Comparison of ENCODE assay signal across 28 mouse cellular contexts in genomic region chr14:34087856-34088398, GRCm38 (mm10). TPM values are rescaled to one million over a fixed set of nuclear protein-coding genes. Genes with fewer than 3 reads are reported as not detected.
A peak's percentile ranks its signal among the peaks of the same experiment; 100 is the strongest.
DNase-seq lines count a peak whose midpoint lies in the region; ATAC-seq and TF ChIP-seq lines count a peak whose summit lies in the region.
"Had no signal": no experiment of that assay in that cellular context is flagged by ENCODE, and none has a peak within 500 bp of the region (broad histone marks: within the 10 kb centered on the region; RNA-seq: fewer than 3 reads in every experiment).

No protein-coding gene starts in this region.

- H3K36me3 ChIP-seq in lung, postnatal 0 days (ENCODE audit: insufficient read depth, low read length) = no peaks in the 10 kb centered on the region
- H3K36me3 ChIP-seq in stomach, embryonic 15.5 days = no peaks in the 10 kb centered on the region
- no peaks in the 10 kb centered on the region for H3K36me3 ChIP-seq in forebrain, embryonic 10.5 days (replicated peaks)
- H3K36me3 ChIP-seq: forebrain, embryonic 15.5 days; intestine, embryonic 15.5 days; limb, embryonic 13.5 days; liver, embryonic 13.5 days; lung, embryonic 15.5 days; midbrain, embryonic 12.5 days had no signal

- POLR2A ChIA-PET in Patski (lab: Charles Lee) = no interaction called here

- 59% methylated on average over 2 of the region's 2 CpGs for WGBS in lung, postnatal 0 days
- WGBS in lung, adult 2 months = 51% methylated on average over 2 of the region's 2 CpGs
- WGBS in stomach, embryonic 15.5 days = 72% methylated on average over 2 of the region's 2 CpGs
- WGBS in forebrain, embryonic 10.5 days = 77% methylated on average over 2 of the region's 2 CpGs

- CTCF ChIA-PET in Patski (lab: Charles Lee) = interaction anchor here (0.9 kb wide), 1 partner anchor 17 kb away, joined by 3 read pairs; no protein-coding TSS in a partner anchor

- TF ChIP-seq POLR2A in lung, adult 2 months (IDR thresholded peaks at IDR 0.05; ENCODE audit: borderline replicate concordance, extremely low read depth, low read depth, low read length) = no peak

- no peak overlapping the region for H3K4me2 ChIP-seq in lung, postnatal 0 days (replicated peaks; ENCODE audit: low read depth, low read length)
- H3K4me2 ChIP-seq in stomach, embryonic 15.5 days = peak overlapping the region; percentile 6; the same call in 1 of the 2 replicates
- H3K4me2 ChIP-seq: forebrain, embryonic 15.5 days; heart, embryonic 11.5 days; intestine, embryonic 15.5 days; limb, embryonic 13.5 days; liver, embryonic 13.5 days; lung, embryonic 15.5 days; midbrain, embryonic 12.5 days had no signal

- no peaks in the 10 kb centered on the region for H3K9me3 ChIP-seq in lung, postnatal 0 days (ENCODE audit: low read length)
- no peaks in the 10 kb centered on the region for H3K9me3 ChIP-seq in stomach, embryonic 15.5 days
- no peaks in the 10 kb centered on the region for H3K9me3 ChIP-seq in forebrain, embryonic 10.5 days
- H3K9me3 ChIP-seq: forebrain, embryonic 15.5 days; intestine, embryonic 15.5 days; limb, embryonic 13.5 days; liver, embryonic 13.5 days; lung, embryonic 15.5 days; midbrain, embryonic 12.5 days had no signal

- H3K9ac ChIP-seq in lung, postnatal 0 days (replicated peaks; ENCODE audit: low read depth) = no peak overlapping the region
- H3K9ac ChIP-seq in stomach, embryonic 15.5 days = no peak overlapping the region
- H3K9ac ChIP-seq: forebrain, embryonic 15.5 days; intestine, embryonic 15.5 days; limb, embryonic 13.5 days; liver, embryonic 13.5 days; lung, embryonic 15.5 days; midbrain, embryonic 12.5 days had no signal

- DNase-seq in lung, postnatal 0 days (ENCODE audit: low spot score) = peak; percentile 39
- no peak for DNase-seq in lung, adult 2 months
- peak; percentile 76 for DNase-seq in 3T3-L1 (ENCODE audit: low read depth, low spot score)
- peak; percentile 51 for DNase-seq in Patski (ENCODE audit: low read depth, low spot score)
- no peak for DNase-seq in spleen, postnatal 36 days (ENCODE audit: low spot score in 2 of 2)
- no peak for DNase-seq in forebrain, embryonic 10.5 days (ENCODE audit: extremely low spot score, low spot score)
- DNase-seq: adrenal gland, adult 2 months; cerebellum, adult 11-12 months; cerebellum, postnatal 10 days; gastrocnemius, postnatal 10 days; kidney, adult 9 months; layer of hippocampus, postnatal 36 days; liver, embryonic 13.5 days; thymus, adult 18-20 months; thymus, postnatal 4 days had no signal

- TF ChIP-seq CTCF in lung, postnatal 0 days (IDR thresholded peaks at IDR 0.05) = no peak
- TF ChIP-seq CTCF in lung, adult 2 months (IDR thresholded peaks at IDR 0.05; ENCODE audit: insufficient read depth, low read length) = no peak
- TF ChIP-seq CTCF in Patski (IDR thresholded peaks at IDR 0.05) = no peak

- H3K4me1 ChIP-seq in lung, postnatal 0 days (ENCODE audit: insufficient read depth, low read depth, low read length) = no peaks in the 10 kb centered on the region
- no peaks in the 10 kb centered on the region for H3K4me1 ChIP-seq in lung, adult 2 months (ENCODE audit: control insufficient read depth, insufficient read depth, low read length)
- no peaks in the 10 kb centered on the region; the same call in 1 of the 2 replicates for H3K4me1 ChIP-seq in stomach, embryonic 15.5 days
- no peaks in the 10 kb centered on the region for H3K4me1 ChIP-seq in forebrain, embryonic 10.5 days
- H3K4me1 ChIP-seq: forebrain, embryonic 15.5 days; liver, embryonic 13.5 days; midbrain, embryonic 12.5 days had no signal

- no peaks in the 10 kb centered on the region for H3K27me3 ChIP-seq in lung, postnatal 0 days (replicated peaks; ENCODE audit: insufficient read depth, low read length)
- no peaks in the 10 kb centered on the region for H3K27me3 ChIP-seq in Patski
- no peaks in the 10 kb centered on the region for H3K27me3 ChIP-seq in stomach, embryonic 15.5 days (replicated peaks)
- no peaks in the 10 kb centered on the region for H3K27me3 ChIP-seq in forebrain, embryonic 10.5 days (ENCODE audit: poor library complexity, severe bottlenecking)
- H3K27me3 ChIP-seq: forebrain, embryonic 15.5 days; intestine, embryonic 15.5 days; limb, embryonic 13.5 days; liver, embryonic 13.5 days; lung, embryonic 15.5 days; midbrain, embryonic 12.5 days had no signal

- in situ Hi-C loops in Patski (cut with MboI; ENCODE audit: low pct_unique_long_range_greater_than_20kb) = loop anchor here (25.0 kb wide), 1 partner anchor 474 kb away; no protein-coding TSS in a partner anchor

- TF ChIP-seq EP300 in lung, postnatal 0 days (IDR thresholded peaks at IDR 0.05) = no peak

- no peak overlapping the region for H3K4me3 ChIP-seq in lung, postnatal 0 days (ENCODE audit: low read depth, low read length)
- H3K4me3 ChIP-seq in lung, adult 2 months (replicated peaks; ENCODE audit: extremely low read depth, low read depth, low read length) = no peak overlapping the region
- H3K4me3 ChIP-seq in stomach, embryonic 15.5 days (replicated peaks) = no peak overlapping the region
- no peak overlapping the region for H3K4me3 ChIP-seq in forebrain, embryonic 10.5 days
- H3K4me3 ChIP-seq: erythroblast, embryonic 14.5 days; forebrain, embryonic 15.5 days; intestine, embryonic 15.5 days; limb, embryonic 13.5 days; liver, embryonic 13.5 days; lung, embryonic 15.5 days; midbrain, embryonic 12.5 days had no signal

- peak; percentile 60 for ATAC-seq in lung, postnatal 0 days
- peak; percentile 66 for ATAC-seq in Patski
- ATAC-seq in stomach, embryonic 15.5 days (ENCODE audit: insufficient read depth, low FRiP score, low read depth) = no peak
- ATAC-seq: forebrain, embryonic 15.5 days; hindbrain, embryonic 16.5 days; intestine, embryonic 15.5 days had no signal

- no peak overlapping the region for H3K27ac ChIP-seq in lung, postnatal 0 days (ENCODE audit: low read length)
- no peak overlapping the region for H3K27ac ChIP-seq in stomach, embryonic 15.5 days
- no peak overlapping the region for H3K27ac ChIP-seq in forebrain, embryonic 10.5 days
- H3K27ac ChIP-seq: forebrain, embryonic 15.5 days; intestine, embryonic 15.5 days; limb, embryonic 13.5 days; liver, embryonic 13.5 days; lung, embryonic 15.5 days; midbrain, embryonic 12.5 days had no signal

RNA-seq across cellular contexts. Expression of gene Anxa8, which starts 2.1 kb away (rescaled TPM):
- 23.6 and 25.9 TPM in 2 replicates for polyA plus RNA-seq in lung, postnatal 0 days (2015; fragmentation: Nextera tagmentation; extraction: Ambion mirVana)
- polyA plus RNA-seq in lung, adult 2 months (2012; rRNA removed) = 13.1 and 21.8 TPM in 2 replicates
- 4.5 TPM for polyA plus RNA-seq in Patski (2021)
- polyA plus RNA-seq in stomach, embryonic 15.5 days (2015; fragmentation: Nextera tagmentation; extraction: Ambion mirVana) = 27.8 and 40.7 TPM in 2 replicates
- polyA plus RNA-seq in forebrain, embryonic 10.5 days (2016; fragmentation: Nextera tagmentation; extraction: Ambion mirVana) = 0.64 and 1.0 TPM in 2 replicates
- polyA plus RNA-seq: erythroblast, embryonic 14.5 days; forebrain, embryonic 15.5 days had no signal

RNA-seq across cellular contexts. Expression of gene A630023A22Rik, which starts 14.6 kb away (rescaled TPM):
- 0.37 TPM in 1 of 2 replicates, not detected in the other for polyA plus RNA-seq in lung, postnatal 0 days (2015; fragmentation: Nextera tagmentation; extraction: Ambion mirVana)
- polyA plus RNA-seq in lung, adult 2 months (2012; rRNA removed) = not detected in 2 replicates
- polyA plus RNA-seq in Patski (2021) = 1.1 TPM
- not detected in 2 replicates for polyA plus RNA-seq in stomach, embryonic 15.5 days (2015; fragmentation: Nextera tagmentation; extraction: Ambion mirVana)
- polyA plus RNA-seq in forebrain, embryonic 10.5 days (2016; fragmentation: Nextera tagmentation; extraction: Ambion mirVana) = not detected in 2 replicates
- polyA plus RNA-seq: adrenal gland, adult 2 months; cortical plate, adult 2 months; embryonic facial prominence, embryonic 11.5 days; erythroblast, embryonic 14.5 days; forebrain, embryonic 15.5 days; heart, embryonic 11.5 days; heart, postnatal 0 days; liver, embryonic 13.5 days; lung, embryonic 15.5 days; midbrain, embryonic 12.5 days; small intestine, adult 2 months had no signal

RNA-seq across cellular contexts. Expression of gene Antxrl, which starts 35.4 kb away (rescaled TPM):
- polyA plus RNA-seq in lung, postnatal 0 days (2015; fragmentation: Nextera tagmentation; extraction: Ambion mirVana) = not detected in 2 replicates
- not detected in 2 replicates for polyA plus RNA-seq in lung, adult 2 months (2012; rRNA removed)
- polyA plus RNA-seq in Patski (2021) = 0.28 TPM
- polyA plus RNA-seq in stomach, embryonic 15.5 days (2015; fragmentation: Nextera tagmentation; extraction: Ambion mirVana) = not detected in 2 replicates
- not detected in 2 replicates for polyA plus RNA-seq in forebrain, embryonic 10.5 days (2016; fragmentation: Nextera tagmentation; extraction: Ambion mirVana)
- polyA plus RNA-seq: adrenal gland, adult 2 months; cortical plate, adult 2 months; embryonic facial prominence, embryonic 11.5 days; forebrain, embryonic 15.5 days; heart, embryonic 11.5 days; heart, postnatal 0 days; hindbrain, embryonic 16.5 days; intestine, embryonic 15.5 days; limb, embryonic 13.5 days; liver, embryonic 13.5 days; lung, embryonic 15.5 days; midbrain, embryonic 12.5 days; small intestine, adult 2 months had no signal

Comparison
In these comparisons a context has a peak if more than half of its experiments do, and no peak if none do; other contexts are left out.
1. DNase-seq: peak in lung, postnatal 0 days (single experiment), 3T3-L1 (single experiment) and Patski (single experiment); none in lung, adult 2 months (single experiment), spleen, postnatal 36 days (0 of 2) and forebrain, embryonic 10.5 days (single experiment).